Mouse (Mus musculus): ENCODE data around the gene Aldh3b3. TPM values are rescaled to one million over a fixed set of nuclear protein-coding genes. Genes with fewer than 3 reads are reported as not detected.

The Aldh3b3 gene
- polyA plus RNA-seq, 1 experiment from 2014 or later, result 0.04 TPM

GRCm38 (mm10) chr19:4005091-4005490 lies 46.6 kb downstream of the Aldh3b3 start:
- H3K4me2 ChIP-seq (replicated peaks; ENCODE audit: low read depth, low read length), result no peak overlapping the region
- H3K27ac ChIP-seq (ENCODE audit: low read length), result no peak overlapping the region
- ATAC-seq, result no peak
- H3K4me1 ChIP-seq (ENCODE audit: insufficient read depth, low read depth, low read length), result peaks cover 5% of the 10 kb centered on the region; the same call in 1 of the 2 replicates
- H3K27me3 ChIP-seq (replicated peaks; ENCODE audit: insufficient read depth, low read length), result no peaks in the 10 kb centered on the region
- H3K9me3 ChIP-seq (ENCODE audit: low read length), result no peaks in the 10 kb centered on the region
- no peak for DNase-seq (ENCODE audit: low spot score)
- TF ChIP-seq CTCF (IDR thresholded peaks at IDR 0.05) (no peak), EP300 (IDR thresholded peaks at IDR 0.05) (no peak)
- peaks cover 23% of the 10 kb centered on the region for H3K36me3 ChIP-seq (ENCODE audit: insufficient read depth, low read length)
- no peak overlapping the region for H3K9ac ChIP-seq (replicated peaks; ENCODE audit: low read depth)
- H3K4me3 ChIP-seq (ENCODE audit: low read depth, low read length), result no peak overlapping the region
- 79% methylated on average over 9 of the region's 9 CpGs for WGBS

GRCm38 (mm10) chr19:4005971-4006370 lies 47.5 kb downstream of the Aldh3b3 start:
- peaks cover 27% of the 10 kb centered on the region for H3K36me3 ChIP-seq (ENCODE audit: insufficient read depth, low read length)
- no peaks in the 10 kb centered on the region for H3K27me3 ChIP-seq (replicated peaks; ENCODE audit: insufficient read depth, low read length)
- H3K4me3 ChIP-seq (ENCODE audit: low read depth, low read length), result no peak overlapping the region
- H3K4me2 ChIP-seq (replicated peaks; ENCODE audit: low read depth, low read length), result no peak overlapping the region
- DNase-seq (ENCODE audit: low spot score) (no peak), ATAC-seq (no peak)
- TF ChIP-seq CTCF (IDR thresholded peaks at IDR 0.05), result no peak
- TF ChIP-seq EP300 (IDR thresholded peaks at IDR 0.05), result no peak
- WGBS, result 93% methylated on average over 8 of the region's 8 CpGs
- peaks cover 3% of the 10 kb centered on the region; the same call in 1 of the 2 replicates for H3K4me1 ChIP-seq (ENCODE audit: insufficient read depth, low read depth, low read length)
- H3K9me3 ChIP-seq (ENCODE audit: low read length), result no peaks in the 10 kb centered on the region
- no peak overlapping the region for H3K9ac ChIP-seq (replicated peaks; ENCODE audit: low read depth)
- no peak overlapping the region for H3K27ac ChIP-seq (ENCODE audit: low read length)

DNA sequence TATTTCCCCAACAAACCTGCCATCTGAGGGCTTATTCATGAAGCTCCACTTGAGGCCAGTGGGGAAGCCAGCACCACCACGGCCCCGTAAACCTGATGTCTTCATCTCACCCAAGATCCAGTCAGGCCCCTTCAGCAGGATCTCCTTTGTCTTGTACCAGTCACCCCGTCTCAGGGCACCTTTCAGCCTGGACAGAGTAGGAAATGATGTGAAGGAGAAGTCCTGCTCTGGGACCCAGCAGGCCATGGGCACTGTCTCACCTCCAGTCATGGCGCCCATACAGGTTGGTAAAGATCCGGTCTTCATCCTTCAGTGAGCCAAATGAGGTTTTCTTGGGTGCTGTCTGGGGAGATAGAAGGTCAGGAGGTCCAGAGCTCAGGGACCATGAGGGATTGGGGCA lies 52.6 kb downstream of the Aldh3b3 start:
- H3K4me1 ChIP-seq (ENCODE audit: insufficient read depth, low read depth, low read length), result peaks cover 5% of the 10 kb centered on the region; the same call in 1 of the 2 replicates
- peaks cover 23% of the 10 kb centered on the region for H3K36me3 ChIP-seq (ENCODE audit: insufficient read depth, low read length)
- DNase-seq (ENCODE audit: low spot score), result no peak
- no peaks in the 10 kb centered on the region for H3K27me3 ChIP-seq (replicated peaks; ENCODE audit: insufficient read depth, low read length)
- no peak overlapping the region for H3K4me3 ChIP-seq (ENCODE audit: low read depth, low read length)
- no peak overlapping the region for H3K27ac ChIP-seq (ENCODE audit: low read length)
- TF ChIP-seq EP300 (IDR thresholded peaks at IDR 0.05), result no peak
- no peak for TF ChIP-seq CTCF (IDR thresholded peaks at IDR 0.05)
- no peaks in the 10 kb centered on the region for H3K9me3 ChIP-seq (ENCODE audit: low read length)
- WGBS, result 91% methylated on average over 5 of the region's 5 CpGs
- no peak overlapping the region for H3K9ac ChIP-seq (replicated peaks; ENCODE audit: low read depth)
- H3K4me2 ChIP-seq (replicated peaks; ENCODE audit: low read depth, low read length), result no peak overlapping the region
- ATAC-seq, result no peak

DNA sequence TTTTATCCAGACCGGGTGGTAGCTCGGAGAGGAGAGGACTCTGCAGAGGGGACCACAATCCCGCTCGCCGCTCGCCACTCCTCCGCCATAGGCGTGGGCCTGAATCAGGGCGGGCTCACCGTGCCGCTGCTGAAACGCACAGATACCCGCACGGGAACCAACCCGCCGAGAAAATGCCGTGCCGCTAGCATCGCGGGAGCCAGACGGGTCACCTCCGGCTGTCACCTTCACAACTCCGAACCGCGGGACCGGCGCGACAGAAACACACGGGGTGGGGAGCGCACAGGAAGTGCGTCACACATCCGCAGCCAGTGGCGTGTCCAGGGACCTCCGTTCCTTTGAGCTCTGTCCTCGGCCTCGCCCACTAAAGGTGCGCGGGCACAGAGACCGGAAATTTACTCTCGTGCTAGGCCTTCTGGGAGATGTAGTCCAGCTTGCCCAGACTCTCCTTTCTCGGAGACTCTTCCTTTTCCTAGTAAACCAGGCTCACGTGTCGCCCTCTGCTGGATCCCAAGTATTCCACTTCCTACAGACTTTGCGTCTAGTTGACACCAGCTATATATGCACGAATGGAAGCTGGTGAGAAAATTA lies 54.1 kb downstream of the Aldh3b3 start, which contains the start of gene Ndufv1:
Ndufv1 (minus strand) TSS at position 375 of the 591 bp plus-strand sequence.
- peak within 1 kb of the TSS; percentile 76 for H3K9ac ChIP-seq (replicated peaks; ENCODE audit: low read depth)
- H3K4me2 ChIP-seq (replicated peaks; ENCODE audit: low read depth, low read length), result peak within 1 kb of the TSS; percentile 72
- peak within 1 kb of the TSS; percentile 79 for H3K27ac ChIP-seq (ENCODE audit: low read length)
- DNase-seq (ENCODE audit: low spot score), result peak; percentile 100
- H3K27me3 ChIP-seq (replicated peaks; ENCODE audit: insufficient read depth, low read length), result no peaks in the 10 kb centered on the region
- H3K9me3 ChIP-seq (ENCODE audit: low read length), result no peaks in the 10 kb centered on the region
- TF ChIP-seq CTCF (IDR thresholded peaks at IDR 0.05) (peak; percentile 95), EP300 (IDR thresholded peaks at IDR 0.05) (peak; percentile 48; the same call in 1 of the 2 replicates)
- peaks cover 5% of the 10 kb centered on the region; the same call in 1 of the 2 replicates for H3K4me1 ChIP-seq (ENCODE audit: insufficient read depth, low read depth, low read length)
- ATAC-seq, result peak; percentile 99
- H3K4me3 ChIP-seq (ENCODE audit: low read depth, low read length), result peak within 1 kb of the TSS; percentile 66
- peaks cover 22% of the 10 kb centered on the region; the same call in 1 of the 2 replicates for H3K36me3 ChIP-seq (ENCODE audit: insufficient read depth, low read length)
- whole genome bisulfite sequencing, result under 1% methylated on average over 44 of the region's 45 CpGs

- TF ChIP-seq CTCF (IDR thresholded peaks at IDR 0.05) (no peak), EP300 (IDR thresholded peaks at IDR 0.05) (no peak)
- ATAC-seq, result peak; percentile 1; the same call in 1 of the 2 replicates
- H3K4me1 ChIP-seq (ENCODE audit: insufficient read depth, low read depth, low read length), result peaks cover 5% of the 10 kb centered on the region; the same call in 1 of the 2 replicates
- H3K27me3 ChIP-seq (replicated peaks; ENCODE audit: insufficient read depth, low read length), result no peaks in the 10 kb centered on the region
- DNase-seq (ENCODE audit: low spot score), result no peak
- H3K36me3 ChIP-seq (ENCODE audit: insufficient read depth, low read length), result peaks cover 22% of the 10 kb centered on the region; the same call in 1 of the 2 replicates
- no peak overlapping the region for H3K9ac ChIP-seq (replicated peaks; ENCODE audit: low read depth)
- WGBS, result 11% methylated on average over 9 of the region's 9 CpGs
- no peak overlapping the region; the same call in 1 of the 2 replicates for H3K4me2 ChIP-seq (replicated peaks; ENCODE audit: low read depth, low read length)
- H3K27ac ChIP-seq (ENCODE audit: low read length), result no peak overlapping the region
- peak overlapping the region; percentile 66 for H3K4me3 ChIP-seq (ENCODE audit: low read depth, low read length)
- H3K9me3 ChIP-seq (ENCODE audit: low read length), result no peaks in the 10 kb centered on the region
These were observed 54.6 kb downstream of the Aldh3b3 start for GRCm38 (mm10) chr19:4013066-4013465.

GRCm38 (mm10) chr19:4014802-4015201 lies 56.4 kb downstream of the Aldh3b3 start:
- H3K9ac ChIP-seq (replicated peaks; ENCODE audit: low read depth), result no peak overlapping the region
- DNase-seq (ENCODE audit: low spot score), result no peak
- H3K36me3 ChIP-seq (ENCODE audit: insufficient read depth, low read length), result 0 out of 2 replicates have a peak, but pooled peaks cover 7% of the 10 kb centered on the region
- peaks cover 5% of the 10 kb centered on the region; the same call in 1 of the 2 replicates for H3K4me1 ChIP-seq (ENCODE audit: insufficient read depth, low read depth, low read length)
- H3K4me2 ChIP-seq (replicated peaks; ENCODE audit: low read depth, low read length), result no peak overlapping the region
- no peaks in the 10 kb centered on the region for H3K9me3 ChIP-seq (ENCODE audit: low read length)
- H3K27me3 ChIP-seq (replicated peaks; ENCODE audit: insufficient read depth, low read length), result no peaks in the 10 kb centered on the region
- no peak for ATAC-seq
- H3K27ac ChIP-seq (ENCODE audit: low read length), result no peak overlapping the region
- H3K4me3 ChIP-seq (ENCODE audit: low read depth, low read length), result no peak overlapping the region
- TF ChIP-seq CTCF (IDR thresholded peaks at IDR 0.05), result no peak
- TF ChIP-seq EP300 (IDR thresholded peaks at IDR 0.05), result no peak
